ENCODE assay signal across 12 mouse cellular contexts in the genomic region with DNA sequence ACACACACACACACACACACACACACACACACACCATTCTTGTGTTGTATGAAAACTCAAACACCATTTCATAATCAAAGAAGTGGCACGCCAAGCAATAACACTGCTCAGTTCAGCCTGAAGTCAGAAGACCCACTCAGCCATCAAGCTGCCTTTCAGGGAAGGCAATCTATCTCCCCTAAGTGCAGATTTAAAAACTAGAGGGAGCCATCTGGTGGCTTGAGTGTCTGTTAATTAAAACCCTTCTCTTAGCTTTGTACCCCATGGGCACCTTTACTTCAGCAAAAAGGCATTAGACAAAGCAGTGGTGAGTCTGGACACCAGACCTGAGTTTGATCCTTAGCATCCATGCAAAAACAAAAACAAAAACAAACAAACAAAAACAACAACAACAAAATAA.
DNase-seq lines count a peak whose midpoint lies in the region; ATAC-seq and TF ChIP-seq lines count a peak whose summit lies in the region.
"Had no signal": no experiment of that assay in that cellular context is flagged by ENCODE, and none has a peak within 500 bp of the region (broad histone marks: within the 10 kb centered on the region; RNA-seq: fewer than 3 reads in every experiment).

No protein-coding gene starts in this region.

- H3K27ac ChIP-seq in forebrain, embryonic 12.5 days, result no peak overlapping the region
- H3K27ac ChIP-seq in forebrain, embryonic 15.5 days (replicated peaks), result no peak overlapping the region
- no peak overlapping the region for H3K27ac ChIP-seq in kidney, embryonic 15.5 days
- H3K27ac ChIP-seq in cortical plate, adult 2 months (ENCODE audit: insufficient read depth, low read length), result peak overlapping the region; percentile 25; the same call in 1 of the 2 replicates
- H3K27ac ChIP-seq: embryonic facial prominence, embryonic 13.5 days; lung, embryonic 15.5 days; stomach, embryonic 15.5 days had no signal

- peak; percentile 22; the same call in 1 of the 2 replicates for TF ChIP-seq CTCF in cortical plate, adult 2 months (IDR thresholded peaks at IDR 0.05; ENCODE audit: extremely low read depth, insufficient read depth, low read length)

- no peak for TF ChIP-seq POLR2A in cortical plate, adult 2 months (IDR thresholded peaks at IDR 0.05; ENCODE audit: extremely low read depth, insufficient read depth, low read length)

- 68% methylated on average over 1 of the region's 1 CpGs for WGBS in forebrain, embryonic 12.5 days
- WGBS in forebrain, embryonic 15.5 days, result 71% methylated on average over 1 of the region's 1 CpGs
- WGBS in kidney, embryonic 15.5 days, result 56% methylated on average over 1 of the region's 1 CpGs

- H3K9ac ChIP-seq in forebrain, embryonic 12.5 days, result no peak overlapping the region
- no peak overlapping the region for H3K9ac ChIP-seq in forebrain, embryonic 15.5 days (replicated peaks)
- no peak overlapping the region for H3K9ac ChIP-seq in kidney, embryonic 15.5 days
- H3K9ac ChIP-seq: embryonic facial prominence, embryonic 13.5 days; lung, embryonic 15.5 days; stomach, embryonic 15.5 days had no signal

- no peaks in the 10 kb centered on the region for H3K9me3 ChIP-seq in forebrain, embryonic 12.5 days
- H3K9me3 ChIP-seq in forebrain, embryonic 15.5 days, result no peaks in the 10 kb centered on the region
- H3K9me3 ChIP-seq in kidney, embryonic 15.5 days (replicated peaks), result no peaks in the 10 kb centered on the region
- H3K9me3 ChIP-seq: embryonic facial prominence, embryonic 13.5 days; lung, embryonic 15.5 days; stomach, embryonic 15.5 days had no signal

- no peaks in the 10 kb centered on the region for H3K36me3 ChIP-seq in forebrain, embryonic 12.5 days (replicated peaks)
- H3K36me3 ChIP-seq in forebrain, embryonic 15.5 days, result no peaks in the 10 kb centered on the region
- no peaks in the 10 kb centered on the region for H3K36me3 ChIP-seq in kidney, embryonic 15.5 days
- H3K36me3 ChIP-seq: embryonic facial prominence, embryonic 13.5 days; lung, embryonic 15.5 days; stomach, embryonic 15.5 days had no signal

- peaks cover 9% of the 10 kb centered on the region; the same call in 1 of the 2 replicates for H3K4me1 ChIP-seq in forebrain, embryonic 12.5 days
- peaks cover 25% of the 10 kb centered on the region for H3K4me1 ChIP-seq in forebrain, embryonic 15.5 days
- H3K4me1 ChIP-seq in kidney, embryonic 15.5 days, result no peaks in the 10 kb centered on the region
- H3K4me1 ChIP-seq in cortical plate, adult 2 months (ENCODE audit: control insufficient read depth, insufficient read depth, low read length), result peaks cover 4% of the 10 kb centered on the region; the same call in 1 of the 2 replicates
- H3K4me1 ChIP-seq: lung, embryonic 15.5 days; stomach, embryonic 15.5 days had no signal

- peak; percentile 23 for DNase-seq in kidney, adult 9 months
- DNase-seq in 416B (ENCODE audit: low read depth), result peak; percentile 3
- DNase-seq in adrenal gland, postnatal 25 days, result no peak
- DNase-seq in left cerebral cortex, adult 11 months (ENCODE audit: low spot score), result no peak
- DNase-seq: gastrocnemius, postnatal 14 days had no signal

- ATAC-seq in forebrain, embryonic 12.5 days (ENCODE audit: low FRiP score), result peak; percentile 31; the same call in 1 of the 2 replicates
- no peak for ATAC-seq in forebrain, embryonic 15.5 days (replicated peaks)
- no peak for ATAC-seq in kidney, embryonic 15.5 days (replicated peaks; ENCODE audit: low FRiP score)

- no peaks in the 10 kb centered on the region for H3K27me3 ChIP-seq in forebrain, embryonic 12.5 days
- H3K27me3 ChIP-seq in forebrain, embryonic 15.5 days, result no peaks in the 10 kb centered on the region
- no peaks in the 10 kb centered on the region for H3K27me3 ChIP-seq in kidney, embryonic 15.5 days
- H3K27me3 ChIP-seq: lung, embryonic 15.5 days; stomach, embryonic 15.5 days had no signal

- H3K4me3 ChIP-seq in forebrain, embryonic 12.5 days (replicated peaks), result no peak overlapping the region
- no peak overlapping the region for H3K4me3 ChIP-seq in forebrain, embryonic 15.5 days
- no peak overlapping the region for H3K4me3 ChIP-seq in kidney, embryonic 15.5 days (replicated peaks)
- H3K4me3 ChIP-seq in cortical plate, adult 2 months (ENCODE audit: insufficient read depth, low read length), result no peak overlapping the region
- H3K4me3 ChIP-seq: embryonic facial prominence, embryonic 13.5 days; lung, embryonic 15.5 days; stomach, embryonic 15.5 days had no signal

- H3K4me2 ChIP-seq in forebrain, embryonic 12.5 days, result no peak overlapping the region
- no peak overlapping the region for H3K4me2 ChIP-seq in forebrain, embryonic 15.5 days (replicated peaks)
- H3K4me2 ChIP-seq in kidney, embryonic 15.5 days, result no peak overlapping the region
- H3K4me2 ChIP-seq: embryonic facial prominence, embryonic 13.5 days; lung, embryonic 15.5 days; stomach, embryonic 15.5 days had no signal

Comparison
In these comparisons a context has a peak if more than half of its experiments do, and no peak if none do; other contexts are left out.
1. DNase-seq: peak in kidney, adult 9 months (single experiment) and 416B (single experiment); none in adrenal gland, postnatal 25 days (single experiment) and left cerebral cortex, adult 11 months (single experiment).